Mouse (Mus musculus) ovary, postnatal 10 days (tissue): ENCODE data around the gene Sdk1.

Source experiments
- DNase-seq: peaks from one replicate; pipeline ENCODE4 v3.0.0; 2022; ENCODE audit warnings: low spot score

Sdk1 gene

GRCm38 (mm10) chr5:142001131-142001530 lies 759.8 kb downstream of the Sdk1 start:
- no peak for DNase-seq

- DNase-seq: no peak
These were observed 760.7 kb downstream of the Sdk1 start for GRCm38 (mm10) chr5:142001973-142002372.

DNA sequence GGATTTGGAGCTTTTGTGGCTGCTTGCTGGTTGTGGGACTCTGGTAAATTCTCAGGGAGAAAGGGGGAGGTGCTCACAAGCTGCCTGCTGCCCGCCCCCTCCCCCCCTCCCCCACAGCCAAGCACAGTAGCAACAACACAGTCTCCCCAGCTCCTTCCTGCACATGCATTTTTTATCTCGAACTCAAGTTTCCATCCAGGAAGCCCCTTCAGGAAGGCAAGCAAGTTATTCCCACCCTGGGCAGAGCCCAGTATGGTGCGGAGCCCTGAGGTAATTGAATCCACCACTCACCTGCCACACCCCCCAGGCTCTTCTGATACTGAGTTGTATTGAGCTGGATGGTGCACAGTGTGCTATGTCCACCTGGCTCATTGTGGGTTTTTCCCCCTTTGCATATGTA lies 768.9 kb downstream of the Sdk1 start:
- DNase-seq: no peak

DNA sequence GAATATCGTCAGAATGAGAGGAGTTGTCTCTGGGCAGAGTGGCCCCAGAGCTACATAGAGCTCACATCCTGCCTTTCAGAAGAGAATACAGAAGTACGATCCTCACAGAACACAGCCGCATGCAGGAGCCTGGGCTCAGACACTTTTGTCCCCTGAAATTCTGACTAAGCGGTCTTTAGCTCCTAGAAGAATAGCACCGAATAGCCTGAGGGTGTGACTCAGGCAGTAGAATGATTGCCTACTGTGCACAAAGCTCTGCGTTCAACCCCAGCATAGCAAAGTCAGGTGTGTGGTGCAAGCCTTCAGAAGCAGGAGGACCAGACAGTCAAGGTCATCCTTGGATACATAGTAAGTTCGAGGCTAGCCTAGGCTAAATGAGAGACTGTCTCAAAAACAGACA lies 775.7 kb downstream of the Sdk1 start:
- no peak for DNase-seq

- no peak for DNase-seq
These were observed 781.7 kb downstream of the Sdk1 start for GRCm38 (mm10) chr5:142022877-142023580.

DNA sequence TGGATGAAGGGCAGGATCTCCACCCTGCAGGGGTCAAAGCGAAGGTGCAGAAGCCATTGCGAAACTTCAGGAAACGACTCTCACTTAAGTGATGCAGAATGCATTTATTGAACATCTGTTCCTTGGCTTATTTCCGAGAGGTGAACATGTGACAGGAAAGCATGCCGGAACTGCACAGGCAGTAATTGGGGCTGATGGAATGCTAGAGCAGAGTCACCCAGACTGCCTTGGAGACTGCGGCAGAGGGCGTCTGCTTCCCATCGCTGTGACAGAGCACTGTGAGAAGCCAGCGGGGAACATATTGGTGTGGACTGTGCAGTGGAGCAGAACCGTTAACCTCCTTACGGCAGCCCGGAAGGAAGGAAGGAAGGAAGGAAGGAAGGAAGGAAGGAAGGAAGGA lies 783.2 kb downstream of the Sdk1 start:
- no peak for DNase-seq

DNA sequence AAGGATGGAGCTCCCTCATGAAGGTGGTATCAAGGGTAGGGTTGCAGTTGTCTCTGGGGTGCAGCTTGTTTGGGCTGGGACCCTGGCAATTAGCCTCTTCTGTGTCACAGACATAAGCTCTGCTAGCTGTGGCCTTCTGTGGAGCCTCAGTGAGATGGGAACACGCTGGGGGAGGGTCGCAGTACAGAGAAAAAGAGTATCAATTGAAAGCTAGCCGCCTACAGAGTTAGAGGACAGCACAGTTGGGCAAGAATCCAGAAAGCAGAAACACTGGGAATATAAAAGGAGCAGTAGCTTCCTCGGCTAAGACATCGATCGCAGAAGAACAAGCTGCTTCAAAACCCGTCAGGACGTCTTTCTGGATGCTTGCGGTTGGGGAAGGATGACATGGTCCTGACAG lies 795.2 kb downstream of the Sdk1 start:
- DNase-seq: no peak

DNA sequence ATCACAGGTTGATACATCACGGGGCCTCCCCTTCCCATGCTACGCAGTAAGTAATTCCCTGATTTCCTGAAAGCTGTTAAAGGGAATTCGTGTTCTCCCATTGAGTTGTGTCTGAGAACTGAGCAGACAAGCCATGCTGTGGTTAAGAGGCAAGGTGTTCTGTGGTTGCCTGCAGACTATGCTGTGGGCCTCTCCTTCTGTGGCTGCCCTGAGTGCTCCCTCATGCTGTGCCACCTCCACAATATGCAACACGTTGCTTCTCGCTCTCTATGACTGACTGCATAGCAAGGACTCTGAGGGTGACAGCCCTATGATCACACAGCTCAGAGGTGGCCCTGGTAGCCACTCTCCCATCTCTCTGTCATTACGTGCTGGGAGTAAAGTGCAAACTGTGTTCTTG lies 797.9 kb downstream of the Sdk1 start:
- no peak for DNase-seq

GRCm38 (mm10) chr5:142039891-142040530 lies 798.7 kb downstream of the Sdk1 start:
- DNase-seq: no peak

- DNase-seq: no peak
These were observed 800.0 kb downstream of the Sdk1 start for GRCm38 (mm10) chr5:142041226-142041802.

DNA sequence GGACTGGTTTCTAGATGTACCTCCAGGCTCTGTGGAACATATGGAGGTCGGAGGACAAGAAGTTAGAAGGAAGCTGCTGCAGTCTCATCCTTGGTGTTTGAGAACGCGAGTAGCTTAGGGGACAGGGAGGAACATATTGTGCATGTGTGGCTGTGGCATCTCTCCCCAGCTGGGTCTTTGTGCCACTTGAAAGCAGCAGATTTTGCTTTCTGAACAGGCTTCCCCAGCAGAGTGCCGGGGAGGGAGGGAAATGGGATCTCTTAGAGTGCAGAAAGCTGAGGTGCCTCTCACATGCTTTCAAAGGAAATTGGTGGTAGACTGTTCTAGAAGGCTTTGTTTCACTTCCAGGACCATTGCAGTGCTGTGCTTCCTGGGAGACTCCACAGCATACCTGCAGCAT lies 820.5 kb downstream of the Sdk1 start:
- no peak for DNase-seq

DNA sequence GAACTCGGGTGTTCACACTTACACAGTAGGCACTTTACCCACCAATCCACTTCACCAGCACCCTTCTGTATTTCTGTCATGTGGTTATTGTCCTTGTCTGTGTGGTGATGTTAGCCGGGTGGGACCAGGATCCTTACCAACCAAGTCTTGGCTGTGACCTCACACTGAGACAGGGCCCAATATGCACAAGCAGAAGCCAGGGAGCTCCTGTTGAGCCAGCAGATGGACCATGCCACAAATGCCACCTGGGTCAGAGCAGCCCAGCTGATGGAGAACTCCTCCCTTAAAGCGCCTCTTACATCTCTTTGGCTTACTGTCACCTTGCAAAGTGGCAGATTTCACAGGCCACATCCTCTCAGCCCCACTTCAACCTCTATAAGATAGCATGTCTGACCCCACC lies 830.0 kb downstream of the Sdk1 start:
- no peak for DNase-seq

- DNase-seq: no peak
These were observed 832.6 kb downstream of the Sdk1 start for GRCm38 (mm10) chr5:142073901-142074300.

DNA sequence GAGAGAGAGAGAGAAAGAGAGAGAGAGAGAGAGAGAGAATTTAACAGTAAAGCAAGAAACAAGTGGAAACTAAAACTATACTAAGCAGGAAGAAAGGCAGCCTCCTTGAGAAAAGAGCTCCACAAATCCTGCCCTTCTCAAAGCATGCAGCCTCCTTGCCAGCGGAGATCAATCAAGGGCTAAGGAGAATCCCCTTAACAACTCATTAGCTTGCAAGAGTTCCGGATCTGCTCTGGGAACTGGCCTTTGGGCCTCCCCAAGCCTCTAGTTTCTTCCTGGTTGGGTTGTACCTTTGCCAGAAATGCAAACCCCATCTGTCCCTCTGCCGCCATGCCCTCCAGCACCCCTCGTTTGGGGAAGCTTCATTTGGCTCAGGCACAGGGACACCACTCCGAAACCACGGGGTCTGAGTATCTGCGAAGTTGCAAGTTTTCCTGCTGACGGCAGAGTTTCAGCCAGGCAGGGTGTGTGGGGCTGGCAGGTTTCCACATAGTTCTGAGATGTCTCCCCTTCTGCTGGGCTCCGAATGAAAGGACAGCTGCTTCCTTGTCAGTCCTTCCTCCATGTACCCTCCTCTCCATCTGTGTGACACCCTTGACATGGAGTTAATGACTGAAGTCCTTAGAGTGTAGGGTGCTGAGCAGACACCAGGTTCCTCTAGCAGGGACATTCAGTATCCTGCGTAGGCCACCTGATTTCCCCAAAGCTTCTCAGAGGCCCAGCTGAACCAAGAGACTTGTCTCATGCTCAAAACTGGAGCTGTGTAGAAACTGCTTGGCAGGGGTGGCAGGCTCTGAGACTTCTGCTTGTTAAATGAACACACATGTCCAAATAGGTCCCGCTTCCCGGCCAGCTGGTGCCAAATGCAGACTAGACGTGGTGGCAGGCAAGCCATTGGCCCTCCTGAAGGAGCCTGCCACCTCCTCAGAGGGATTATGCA lies 833.5 kb downstream of the Sdk1 start:
- peak; percentile 6 for DNase-seq

DNA sequence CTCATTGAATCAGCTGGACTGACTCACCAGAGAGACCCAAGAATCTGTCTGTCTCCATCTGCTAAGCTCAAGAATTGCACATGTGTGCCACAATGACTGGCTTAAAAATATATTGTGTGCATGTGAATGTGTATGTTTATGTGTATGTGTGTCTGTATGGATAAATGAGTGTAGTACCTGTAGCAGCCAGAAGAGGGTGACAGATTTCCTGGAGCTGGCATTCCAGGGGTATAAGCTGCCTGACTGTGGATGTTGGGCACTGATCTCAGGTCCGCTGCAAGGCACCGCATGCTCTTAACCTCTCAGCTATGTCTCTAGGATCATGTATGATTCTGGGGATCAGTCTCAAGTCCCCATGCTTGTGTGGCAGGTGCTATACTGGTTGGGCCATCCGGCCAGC lies 839.4 kb downstream of the Sdk1 start:
- no peak for DNase-seq

- no peak for DNase-seq
These were observed 839.8 kb downstream of the Sdk1 start for GRCm38 (mm10) chr5:142081076-142081475.

DNA sequence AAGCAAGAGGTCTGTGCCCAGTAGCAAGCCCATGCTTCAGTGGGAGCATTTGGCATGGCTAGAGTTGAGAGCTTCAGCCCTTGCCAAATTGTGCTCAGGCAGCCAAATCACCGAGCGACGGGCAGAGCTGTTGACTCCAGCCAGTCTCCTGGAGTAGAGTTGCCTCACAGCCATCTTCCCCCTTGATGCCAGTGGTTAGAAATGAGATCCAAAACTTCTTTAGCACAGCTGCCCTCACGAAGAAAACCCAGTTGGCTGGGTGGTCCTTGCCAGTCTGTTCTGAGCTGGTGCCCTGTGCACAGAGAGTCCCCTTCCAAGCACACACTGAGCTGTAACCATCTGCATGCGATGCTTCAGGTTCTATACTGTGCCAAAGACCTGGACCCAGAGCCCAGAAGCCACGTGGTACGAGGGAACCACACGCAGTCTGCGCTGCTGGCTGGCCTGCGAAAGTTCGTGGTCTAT lies 855.1 kb downstream of the Sdk1 start:
- DNase-seq: no peak

DNA sequence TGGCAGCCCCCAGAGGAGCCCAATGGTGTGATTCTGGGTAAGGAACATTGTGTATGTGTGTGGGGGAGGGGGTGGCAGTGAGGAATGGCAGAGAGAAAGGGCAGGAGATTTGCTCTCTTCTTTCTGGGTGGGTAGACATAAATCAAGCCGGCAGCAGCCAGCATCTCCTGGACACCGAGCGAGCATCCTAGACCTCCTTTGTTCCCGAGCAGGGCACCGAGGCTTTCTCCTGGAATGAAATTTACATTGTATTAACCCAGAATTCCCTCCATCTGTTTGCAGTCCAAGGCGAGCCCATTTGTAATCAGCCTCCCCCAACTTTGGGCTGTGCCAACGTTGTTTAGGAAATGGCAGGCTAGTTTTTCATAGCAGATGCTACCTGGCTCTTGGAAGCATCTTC lies 858.9 kb downstream of the Sdk1 start:
- DNase-seq: no peak

DNA sequence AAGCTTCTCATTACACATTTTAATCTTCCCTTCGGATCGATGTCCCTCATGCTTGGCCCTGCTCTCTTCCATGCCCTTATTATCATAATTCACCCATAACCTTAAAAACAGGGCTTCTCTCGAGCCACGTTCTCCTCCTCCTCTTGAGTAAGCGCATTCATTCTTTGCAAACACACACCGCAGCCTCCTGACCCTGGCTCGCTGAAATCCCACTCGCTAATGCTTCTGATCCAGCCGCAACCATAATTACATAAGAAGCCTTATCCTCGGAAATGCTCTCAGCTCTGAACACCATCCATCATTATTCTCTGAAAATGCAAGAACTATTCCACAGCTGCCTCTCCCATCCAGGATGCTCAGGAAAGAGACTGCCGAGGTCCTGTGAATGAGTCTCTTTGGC lies 866.1 kb downstream of the Sdk1 start:
- DNase-seq: no peak

GRCm38 (mm10) chr5:142111989-142112388 lies 870.7 kb downstream of the Sdk1 start:
- DNase-seq: no peak

DNA sequence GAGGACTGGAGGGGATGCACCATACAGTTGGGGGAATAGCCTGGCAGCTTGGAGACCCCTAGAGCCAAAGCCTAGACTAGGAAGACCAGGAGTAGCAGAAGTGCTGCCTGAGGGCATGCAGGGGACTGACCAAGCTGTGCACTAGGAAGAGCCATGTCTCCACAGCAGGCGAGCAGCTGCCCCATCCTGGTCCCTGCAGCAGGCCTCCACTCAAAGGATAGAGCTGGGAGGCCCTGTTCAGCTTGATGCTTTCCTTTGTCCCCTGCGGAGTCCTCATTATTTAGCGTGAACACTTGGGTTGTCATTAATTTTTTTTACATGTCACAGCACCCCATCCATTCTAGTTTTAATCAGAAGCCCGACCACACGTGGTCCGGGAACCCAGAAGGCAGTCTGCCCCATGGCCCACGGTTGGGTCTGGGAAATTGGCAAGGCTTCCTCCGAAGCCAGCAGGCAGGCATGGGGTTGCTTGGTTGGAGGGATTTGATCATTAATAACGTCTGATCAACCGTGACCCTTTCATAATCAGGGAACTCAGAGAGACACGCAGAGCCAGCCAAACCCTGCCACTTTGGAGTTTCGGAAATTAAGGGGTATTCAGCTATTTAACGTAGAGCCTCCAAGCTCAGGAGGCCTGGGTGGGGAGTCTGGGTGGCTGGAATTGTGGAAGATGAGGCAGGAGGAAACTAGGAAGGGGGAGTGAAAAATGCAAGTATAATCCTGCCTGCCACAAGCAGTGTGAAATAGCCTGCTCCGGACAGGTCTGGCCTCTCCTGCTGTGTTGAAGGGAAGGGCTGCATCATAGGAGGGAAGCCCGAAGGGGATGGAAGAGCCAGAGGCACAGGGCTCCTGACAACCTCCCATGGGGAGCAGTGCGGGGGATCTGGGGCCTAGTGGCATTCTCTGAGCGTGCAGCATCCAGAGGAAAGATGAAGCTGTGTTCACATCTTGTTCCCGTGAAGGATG lies 872.2 kb downstream of the Sdk1 start:
- DNase-seq: no peak
